Mouse (Mus musculus): ENCODE measurements around the gene Lpar3.

- TF ChIP-seq EP300 (IDR thresholded peaks at IDR 0.05; ENCODE audit: low read depth) = 0 out of 2 replicates have a peak, but pooled peaks have one; percentile 27
- TF ChIP-seq CTCF (IDR thresholded peaks at IDR 0.05; ENCODE audit: low read depth) = peak; percentile 84
These were observed 42.8 kb upstream of the Lpar3 start for GRCm38 (mm10) chr3:146177748-146178582.

All from liver, postnatal 0 days (tissue).